In genomic region chr6:113178286-113179194, GRCm38 (mm10) we compare ENCODE assay signal across 9 mouse cellular contexts. TPM values are rescaled to one million over a fixed set of nuclear protein-coding genes. Genes with fewer than 3 reads are reported as not detected.
DNase-seq lines count a peak whose midpoint lies in the region; ATAC-seq and TF ChIP-seq lines count a peak whose summit lies in the region.
"Had no signal": no experiment of that assay in that cellular context is flagged by ENCODE, and none has a peak within 500 bp of the region (broad histone marks: within the 10 kb centered on the region; RNA-seq: fewer than 3 reads in every experiment).

No protein-coding gene starts in this region.

- no peak overlapping the region for H3K4me3 ChIP-seq in embryonic facial prominence, embryonic 14.5 days (ENCODE audit: low read depth, low read length)
- peak overlapping the region; percentile 10 for H3K4me3 ChIP-seq in layer of hippocampus, adult 2 months
- peak overlapping the region; percentile 16; the same call in 1 of the 2 replicates for H3K4me3 ChIP-seq in midbrain, postnatal 0 days (ENCODE audit: low read depth, low read length)
- H3K4me3 ChIP-seq in lung, adult 2 months (replicated peaks; ENCODE audit: extremely low read depth, low read depth, low read length) = no peak overlapping the region

- peak; percentile 89 for DNase-seq in brain, embryonic 14.5 days (ENCODE audit: low read depth)
- DNase-seq in embryonic facial prominence, embryonic 14.5 days (ENCODE audit: low spot score) = peak; percentile 8
- DNase-seq in layer of hippocampus, adult 2 months (ENCODE audit: low spot score in 2 of 2) = peak; percentile 70 to 83
- peak; percentile 75 for DNase-seq in midbrain, postnatal 0 days (ENCODE audit: low spot score)
- DNase-seq in lung, adult 2 months = no peak
- DNase-seq in spleen, postnatal 4 days (ENCODE audit: low spot score in 2 of 2) = no peak
- no peak for DNase-seq in lung, postnatal 36 days
- no peak for DNase-seq in yolk sac, embryonic 10.5 days (ENCODE audit: low spot score)

- H3K27ac ChIP-seq in embryonic facial prominence, embryonic 14.5 days (replicated peaks; ENCODE audit: low read depth, low read length) = no peak overlapping the region
- H3K27ac ChIP-seq in layer of hippocampus, adult 2 months = peak overlapping the region; percentile 80
- peak overlapping the region; percentile 52 for H3K27ac ChIP-seq in midbrain, postnatal 0 days (ENCODE audit: low read depth, low read length)

- TF ChIP-seq POLR2A in brain, embryonic 14.5 days (IDR thresholded peaks at IDR 0.05; ENCODE audit: borderline replicate concordance, extremely low read depth, insufficient read depth, insufficient read length, poor library complexity, severe bottlenecking) = no peak
- no peak for TF ChIP-seq POLR2A in lung, adult 2 months (IDR thresholded peaks at IDR 0.05; ENCODE audit: borderline replicate concordance, extremely low read depth, low read depth, low read length)

- ATAC-seq in embryonic facial prominence, embryonic 14.5 days (ENCODE audit: low read depth) = no peak; the same call in 1 of the 2 replicates
- ATAC-seq in midbrain, postnatal 0 days (ENCODE audit: low FRiP score) = peak; percentile 84

- H3K36me3 ChIP-seq in embryonic facial prominence, embryonic 14.5 days (ENCODE audit: control insufficient read depth, insufficient read depth, low read length) = no peaks in the 10 kb centered on the region
- peaks cover 3% of the 10 kb centered on the region; the same call in 1 of the 2 replicates for H3K36me3 ChIP-seq in midbrain, postnatal 0 days (ENCODE audit: insufficient read depth, low read length)

- no peaks in the 10 kb centered on the region for H3K9me3 ChIP-seq in embryonic facial prominence, embryonic 14.5 days (ENCODE audit: control insufficient read depth, low read length)
- H3K9me3 ChIP-seq in midbrain, postnatal 0 days (ENCODE audit: low read length) = no peaks in the 10 kb centered on the region

- H3K4me2 ChIP-seq in embryonic facial prominence, embryonic 14.5 days (ENCODE audit: low read depth, low read length) = no peak overlapping the region
- H3K4me2 ChIP-seq in midbrain, postnatal 0 days (ENCODE audit: low read depth, low read length, poor library complexity, severe bottlenecking) = peak overlapping the region; percentile 45

- WGBS in embryonic facial prominence, embryonic 14.5 days = 20% methylated on average over 14 of the region's 14 CpGs
- WGBS in midbrain, postnatal 0 days = 15% methylated on average over 14 of the region's 14 CpGs
- 22% methylated on average over 14 of the region's 14 CpGs for WGBS in lung, adult 2 months

- TF ChIP-seq CTCF in brain, embryonic 14.5 days (IDR thresholded peaks at IDR 0.05; ENCODE audit: borderline replicate concordance, extremely low read depth, insufficient read depth, insufficient read length) = no peak
- TF ChIP-seq CTCF in layer of hippocampus, adult 2 months (conservative IDR thresholded peaks at IDR 0.05) = no peak
- TF ChIP-seq CTCF in midbrain, postnatal 0 days (IDR thresholded peaks at IDR 0.05) = no peak
- TF ChIP-seq CTCF in lung, adult 2 months (IDR thresholded peaks at IDR 0.05; ENCODE audit: insufficient read depth, low read length) = no peak

- H3K9ac ChIP-seq in embryonic facial prominence, embryonic 14.5 days (ENCODE audit: low read depth, low read length) = no peak overlapping the region
- H3K9ac ChIP-seq in midbrain, postnatal 0 days (replicated peaks; ENCODE audit: low read length, poor library complexity, severe bottlenecking) = peak overlapping the region; percentile 29; the same call in 1 of the 2 replicates

- H3K4me1 ChIP-seq in embryonic facial prominence, embryonic 14.5 days (ENCODE audit: control insufficient read depth, insufficient read depth, low read length) = no peaks in the 10 kb centered on the region
- peaks cover 8% of the 10 kb centered on the region for H3K4me1 ChIP-seq in midbrain, postnatal 0 days (ENCODE audit: insufficient read depth, low read length)
- H3K4me1 ChIP-seq in lung, adult 2 months (ENCODE audit: control insufficient read depth, insufficient read depth, low read length) = no peaks in the 10 kb centered on the region

- no peaks in the 10 kb centered on the region for H3K27me3 ChIP-seq in embryonic facial prominence, embryonic 14.5 days (replicated peaks; ENCODE audit: control insufficient read depth, insufficient read depth, low read length)
- H3K27me3 ChIP-seq in midbrain, postnatal 0 days (ENCODE audit: insufficient read depth, low read length) = no peaks in the 10 kb centered on the region

RNA-seq across cellular contexts. Expression of gene Lhfpl4, which starts 16.6 kb away (rescaled TPM):
- 55.7 and 93.3 TPM in 2 replicates for polyA plus RNA-seq in brain, embryonic 14.5 days (2012; rRNA removed)
- polyA plus RNA-seq in embryonic facial prominence, embryonic 14.5 days (2014; fragmentation: Nextera tagmentation; extraction: Ambion mirVana) = 1.2 TPM in 2 replicates
- total RNA-seq in layer of hippocampus, adult 2 months (2021) = 10 to 100 TPM; 81.3 to 83.0 TPM
- total RNA-seq in midbrain, postnatal 0 days (2014; rRNA removed) = 81.3 and 92.6 TPM in 2 replicates
- polyA plus RNA-seq in midbrain, postnatal 0 days (2015; fragmentation: Nextera tagmentation; extraction: Ambion mirVana) = 56.6 and 66.1 TPM in 2 replicates
- polyA plus RNA-seq in lung, adult 2 months (2012; rRNA removed) = 0.92 and 0.93 TPM in 2 replicates
- total RNA-seq: liver, adult 2 months had no signal

RNA-seq across cellular contexts. Expression of gene Mtmr14, which starts 59.1 kb away (rescaled TPM):
- polyA plus RNA-seq in brain, embryonic 14.5 days (2012; rRNA removed) = 38.6 and 51.5 TPM in 2 replicates
- 31.6 and 33.3 TPM in 2 replicates for polyA plus RNA-seq in embryonic facial prominence, embryonic 14.5 days (2014; fragmentation: Nextera tagmentation; extraction: Ambion mirVana)
- 10 to 100 TPM; 15.0 to 15.6 TPM for total RNA-seq in layer of hippocampus, adult 2 months (2021)
- 39.0 and 42.5 TPM in 2 replicates for total RNA-seq in midbrain, postnatal 0 days (2014; rRNA removed)
- 29.4 and 30.5 TPM in 2 replicates for polyA plus RNA-seq in midbrain, postnatal 0 days (2015; fragmentation: Nextera tagmentation; extraction: Ambion mirVana)
- polyA plus RNA-seq in lung, adult 2 months (2012; rRNA removed) = 43.5 and 45.5 TPM in 2 replicates

Comparison
In these comparisons a context has a peak if more than half of its experiments do, and no peak if none do; other contexts are left out.
1. DNase-seq: peak in brain, embryonic 14.5 days (single experiment), embryonic facial prominence, embryonic 14.5 days (single experiment), layer of hippocampus, adult 2 months (2 of 2) and midbrain, postnatal 0 days (single experiment); none in lung, adult 2 months (single experiment), spleen, postnatal 4 days (0 of 2), lung, postnatal 36 days (single experiment) and yolk sac, embryonic 10.5 days (single experiment).
2. H3K4me3 ChIP-seq: peak in layer of hippocampus, adult 2 months (single experiment) and midbrain, postnatal 0 days (single experiment); none in embryonic facial prominence, embryonic 14.5 days (single experiment) and lung, adult 2 months (single experiment).
3. RNA of gene Lhfpl4, which starts 16.6 kb away (polyA plus RNA-seq): 55.7 to 93.3 TPM in brain, embryonic 14.5 days and 56.6 to 66.1 TPM in midbrain, postnatal 0 days; 1.2 TPM in embryonic facial prominence, embryonic 14.5 days and 0.92 to 0.93 TPM in lung, adult 2 months; every median in the first group is over 10 times any median in the second.